Mouse (Mus musculus): ENCODE measurements around the gene Ttc21a. TPM values are rescaled to one million over a fixed set of nuclear protein-coding genes. Genes with fewer than 3 reads are reported as not detected.
A peak's percentile ranks its signal among the peaks of the same experiment; 100 is the strongest.

Gene Ttc21a
- polyA plus RNA-seq, 1 experiment from 2014 or later, result 0.06 TPM

DNA sequence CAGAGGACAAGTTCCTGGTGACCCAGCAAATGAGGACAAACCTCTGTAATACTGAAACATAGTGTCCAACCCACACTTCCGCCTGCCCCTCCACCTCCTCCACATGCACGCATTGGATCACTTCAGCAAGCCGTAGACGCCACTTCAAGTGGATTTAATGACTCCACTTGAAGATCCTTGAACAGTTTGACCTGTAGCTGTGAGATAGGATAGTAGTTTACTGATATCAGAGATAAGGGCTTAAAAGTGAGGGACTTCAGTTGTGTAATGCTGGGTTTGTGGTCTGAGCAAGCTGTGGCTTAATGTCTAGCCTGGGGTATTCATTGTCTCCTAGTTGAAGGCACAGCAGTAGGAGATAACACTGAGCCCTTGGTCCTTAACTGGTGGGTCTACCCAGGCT is 13.9 kb upstream of the Ttc21a start:
- WGBS (ENCODE audit: missing documents), result 95% methylated on average over 4 of the region's 4 CpGs
- Histone ChIP-seq H3K4me3 (ENCODE audit: inconsistent target) (no peak overlapping the region), H3K79me2 (ENCODE audit: inconsistent target) (no peaks in the 10 kb centered on the region), H3K27ac (no peak overlapping the region), H3K36me3 (ENCODE audit: inconsistent target) (peaks cover 63% of the 10 kb centered on the region)

DNA sequence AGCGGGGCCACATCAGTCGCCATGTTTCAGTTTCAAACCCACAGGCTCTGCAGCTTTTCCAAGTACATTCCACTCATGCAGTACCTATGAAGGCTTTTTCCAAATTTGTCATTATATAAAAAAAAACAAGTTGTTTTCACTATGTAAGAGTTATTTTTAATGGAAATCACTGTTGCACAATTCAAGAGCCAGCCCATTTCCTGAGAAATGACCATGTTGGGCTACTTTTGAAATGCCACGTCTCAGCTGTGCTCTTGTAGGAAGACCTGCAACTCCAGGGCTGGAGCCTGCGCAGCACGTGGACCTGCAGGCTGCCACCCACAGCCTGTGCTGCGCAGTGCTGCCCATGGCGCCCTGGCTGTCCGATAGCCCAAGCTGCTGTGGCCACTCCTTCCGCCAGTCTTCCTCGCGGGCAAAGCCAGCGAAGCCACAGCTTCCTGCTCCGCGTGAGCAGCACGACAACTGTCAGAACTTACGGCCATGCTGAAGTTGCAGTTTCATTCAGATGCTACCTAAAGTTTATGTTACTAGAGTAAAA is 12.2 kb upstream of the Ttc21a start:
- Histone ChIP-seq H3K4me3 (ENCODE audit: inconsistent target) (no peak overlapping the region), H3K27ac (peak overlapping the region; percentile 77)
- WGBS (ENCODE audit: missing documents), result 10% methylated on average over 16 of the region's 16 CpGs

DNA sequence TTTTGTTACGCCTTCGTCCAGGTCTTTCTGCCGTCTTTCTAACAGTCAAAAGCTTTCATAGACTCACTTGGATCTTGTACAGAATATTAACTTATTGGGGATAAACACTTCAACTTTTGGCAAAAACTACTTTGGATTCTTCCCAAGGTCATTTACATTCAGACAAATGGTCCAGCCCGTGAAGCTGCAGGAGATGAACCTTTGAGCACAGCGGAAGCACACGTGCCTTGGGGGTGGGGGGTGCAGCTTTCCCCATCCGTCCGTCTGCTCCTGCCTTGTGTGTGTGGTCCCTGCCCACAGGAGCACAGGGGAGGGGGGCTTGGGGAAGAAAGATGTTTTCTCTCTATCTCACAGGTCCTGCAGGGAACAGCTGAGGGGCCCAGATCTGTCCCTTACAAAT is 11.7 kb upstream of the Ttc21a start:
- Histone ChIP-seq H3K27ac (peak overlapping the region; percentile 77), H3K79me2 (ENCODE audit: inconsistent target) (no peaks in the 10 kb centered on the region), H3K4me3 (ENCODE audit: inconsistent target) (no peak overlapping the region), H3K36me3 (ENCODE audit: inconsistent target) (peaks cover 65% of the 10 kb centered on the region)
- WGBS (ENCODE audit: missing documents), result 50% methylated on average over 7 of the region's 8 CpGs

More for the DNA sequence above, 12.2 kb upstream of the Ttc21a start:
- Histone ChIP-seq H3K36me3 (ENCODE audit: inconsistent target) (peaks cover 65% of the 10 kb centered on the region), H3K79me2 (ENCODE audit: inconsistent target) (no peaks in the 10 kb centered on the region)

DNA sequence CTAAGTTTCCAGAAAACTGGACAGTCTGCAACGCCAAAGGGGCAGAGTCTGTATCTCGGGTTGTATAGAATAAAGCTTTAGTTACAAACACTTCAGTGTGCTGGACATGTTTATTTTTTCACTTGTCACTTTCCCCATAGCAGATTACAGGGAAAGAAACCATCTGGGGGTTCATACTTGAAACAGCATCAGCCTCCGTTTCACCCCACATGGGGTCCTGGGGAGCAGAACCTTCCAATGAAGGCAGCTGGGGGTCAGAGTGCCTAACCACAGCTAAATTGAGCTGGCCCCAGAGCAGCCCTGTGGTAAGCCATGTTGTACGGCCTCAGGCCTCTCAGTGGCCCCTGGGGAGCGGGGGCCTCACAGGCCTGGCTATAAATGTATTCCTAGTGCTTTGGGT is 10.9 kb upstream of the Ttc21a start:
- no peaks in the 10 kb centered on the region for H3K79me2 ChIP-seq (ENCODE audit: inconsistent target)
- no peak overlapping the region for H3K27ac ChIP-seq
- peaks cover 64% of the 10 kb centered on the region for H3K36me3 ChIP-seq (ENCODE audit: inconsistent target)
- WGBS (ENCODE audit: missing documents), result 93% methylated on average over 5 of the region's 5 CpGs
- H3K4me3 ChIP-seq (ENCODE audit: inconsistent target), result no peak overlapping the region

DNA sequence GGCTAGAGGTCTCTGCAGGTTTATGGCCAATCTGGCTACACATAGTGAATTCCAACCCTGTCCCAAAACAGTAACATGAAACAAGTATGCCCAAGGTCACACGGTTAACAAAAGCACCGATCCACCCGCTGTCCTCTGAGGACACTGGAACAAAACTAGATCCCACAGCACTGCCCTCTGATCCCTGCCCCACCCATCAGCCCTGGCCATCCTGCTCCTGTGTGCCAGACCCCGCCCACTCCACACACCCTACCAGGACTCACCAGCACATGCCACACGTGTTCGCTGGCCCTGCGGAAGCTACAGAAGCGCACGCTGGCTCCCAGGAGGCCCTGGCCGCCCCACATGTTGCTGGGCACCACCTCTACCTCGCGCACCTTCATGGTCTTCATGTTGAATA is 5.0 kb upstream of the Ttc21a start:
- H3K4me3 ChIP-seq (ENCODE audit: inconsistent target), result no peak overlapping the region
- 94% methylated on average over 12 of the region's 12 CpGs for WGBS (ENCODE audit: missing documents)
- H3K36me3 ChIP-seq (ENCODE audit: inconsistent target), result peaks cover 29% of the 10 kb centered on the region; the same call in 1 of the 2 replicates
- peaks cover 22% of the 10 kb centered on the region; the same call in 1 of the 2 replicates for H3K79me2 ChIP-seq (ENCODE audit: inconsistent target)
- H3K27ac ChIP-seq, result no peak overlapping the region

DNA sequence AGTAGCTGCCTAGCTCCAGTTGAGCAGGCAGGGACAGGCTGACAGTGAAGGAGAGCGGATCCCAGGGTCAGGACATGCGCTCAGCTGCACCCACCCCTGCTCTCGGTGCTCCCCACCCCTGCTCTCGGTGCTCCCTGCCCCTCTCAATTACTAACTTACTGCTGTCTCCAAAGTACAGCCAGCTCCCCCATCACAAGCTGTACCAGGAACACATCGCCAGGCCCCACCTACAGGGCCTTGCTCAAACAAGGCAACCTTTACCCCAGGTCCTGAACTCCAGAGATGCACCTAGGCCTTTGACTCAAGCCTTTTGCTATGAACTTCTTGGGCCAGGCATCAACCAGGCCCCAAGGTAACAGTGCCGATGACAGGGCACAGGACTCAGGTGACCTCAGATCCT is 3.7 kb upstream of the Ttc21a start:
- H3K27ac ChIP-seq, result no peak overlapping the region
- 95% methylated on average over 5 of the region's 6 CpGs for WGBS (ENCODE audit: missing documents)

DNA sequence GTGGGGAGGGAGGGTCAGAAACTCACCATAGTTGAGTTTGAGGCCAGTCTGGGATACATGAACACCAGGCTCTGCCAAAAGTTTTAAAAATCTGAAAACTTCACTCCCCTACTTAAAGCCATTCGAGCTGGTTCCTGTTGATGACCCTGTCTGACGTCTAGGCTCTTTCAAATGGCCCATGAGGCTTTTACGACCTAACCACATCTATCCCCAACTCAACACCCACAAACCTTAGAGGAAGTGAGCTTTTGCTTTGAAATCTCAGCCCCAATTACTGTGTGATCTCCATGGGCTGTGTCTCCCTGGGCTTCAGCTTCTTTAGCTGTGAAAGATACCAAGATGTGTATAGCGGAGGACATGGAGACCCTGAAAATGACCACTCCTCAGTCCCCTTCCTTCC is 1.1 kb downstream of the Ttc21a start:
- 27% methylated on average over 4 of the region's 4 CpGs for WGBS (ENCODE audit: missing documents)

More for the DNA sequence above, 3.7 kb upstream of the Ttc21a start:
- H3K4me3 ChIP-seq (ENCODE audit: inconsistent target), result no peak overlapping the region
- H3K79me2 ChIP-seq (ENCODE audit: inconsistent target), result peaks cover 22% of the 10 kb centered on the region; the same call in 1 of the 2 replicates
- H3K36me3 ChIP-seq (ENCODE audit: inconsistent target), result peaks cover 21% of the 10 kb centered on the region; the same call in 1 of the 2 replicates

DNA sequence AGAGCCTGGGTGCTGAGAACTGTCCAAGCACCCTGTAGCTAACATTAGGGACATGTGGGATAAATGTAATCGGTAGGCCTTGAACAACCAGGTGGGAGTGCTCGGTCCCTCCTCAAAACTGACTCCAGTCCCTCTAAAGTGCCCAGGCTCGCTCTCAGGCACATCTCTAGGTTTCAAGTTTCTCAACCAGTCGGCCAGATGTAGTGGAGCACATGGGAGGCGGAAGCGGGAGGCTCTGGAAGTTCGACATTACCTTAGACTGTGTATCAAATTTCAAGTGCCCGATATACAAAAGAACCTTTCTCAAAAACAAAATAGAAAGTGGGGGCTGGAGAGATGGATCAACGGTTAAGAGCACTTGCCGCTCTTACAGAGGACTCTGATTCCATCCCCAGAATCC is 2.2 kb downstream of the Ttc21a start:
- H3K36me3 ChIP-seq (ENCODE audit: inconsistent target), result no peaks in the 10 kb centered on the region
- H3K4me3 ChIP-seq (ENCODE audit: inconsistent target), result no peak overlapping the region
- 96% methylated on average over 10 of the region's 10 CpGs for WGBS (ENCODE audit: missing documents)
- H3K79me2 ChIP-seq (ENCODE audit: inconsistent target), result peaks cover 19% of the 10 kb centered on the region; the same call in 1 of the 2 replicates
- no peak overlapping the region for H3K27ac ChIP-seq

More for the DNA sequence above, 1.1 kb downstream of the Ttc21a start:
- no peak overlapping the region for H3K4me3 ChIP-seq (ENCODE audit: inconsistent target)
- H3K79me2 ChIP-seq (ENCODE audit: inconsistent target), result peaks cover 22% of the 10 kb centered on the region; the same call in 1 of the 2 replicates
- no peak overlapping the region for H3K27ac ChIP-seq
- H3K36me3 ChIP-seq (ENCODE audit: inconsistent target), result no peaks in the 10 kb centered on the region

DNA sequence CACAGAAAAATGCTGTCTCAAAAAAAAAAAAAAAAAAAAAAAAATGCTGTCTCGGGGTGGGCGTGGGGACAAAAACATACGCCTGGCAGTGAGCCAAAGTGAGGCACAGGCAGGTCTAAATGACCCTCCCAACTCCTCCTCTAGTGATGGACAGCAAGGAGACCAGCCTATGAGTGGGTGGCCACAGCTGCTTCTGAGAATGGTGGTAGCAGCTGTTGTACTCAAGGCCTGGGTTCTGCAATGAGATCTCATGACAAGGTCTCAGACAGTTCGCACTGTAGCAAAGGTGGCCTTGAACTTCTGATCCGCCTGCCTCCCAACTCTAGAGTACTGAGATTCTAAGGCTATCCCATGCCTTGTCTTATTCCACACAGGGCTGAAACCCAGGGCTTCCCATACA is 4.0 kb downstream of the Ttc21a start:
- WGBS (ENCODE audit: missing documents), result 82% methylated on average over 5 of the region's 5 CpGs
- Histone ChIP-seq H3K79me2 (ENCODE audit: inconsistent target) (peaks cover 2% of the 10 kb centered on the region; the same call in 1 of the 2 replicates), H3K27ac (no peak overlapping the region)

DNA sequence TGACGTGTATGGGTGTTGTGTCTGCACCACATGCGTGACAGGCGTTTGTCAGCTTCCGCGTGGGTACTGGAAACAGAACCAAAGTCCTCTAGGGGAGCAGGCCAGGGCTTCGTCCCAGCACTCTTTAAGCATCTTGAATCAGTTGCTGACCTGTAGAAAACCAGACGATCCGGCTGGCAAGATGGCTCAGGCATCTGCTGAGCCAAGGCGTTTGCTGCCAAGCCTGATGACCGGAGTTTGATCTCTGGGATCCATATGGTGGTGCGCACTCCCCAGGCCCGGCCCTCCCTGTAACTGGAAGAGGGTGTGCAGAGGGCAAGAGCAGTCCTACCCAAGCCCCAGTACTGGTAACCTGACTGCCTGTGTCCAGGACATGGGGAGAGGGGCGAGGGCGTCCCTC is 4.5 kb downstream of the Ttc21a start:
- H3K27ac ChIP-seq, result no peak overlapping the region
- no peak overlapping the region for H3K4me3 ChIP-seq (ENCODE audit: inconsistent target)
- 94% methylated on average over 14 of the region's 14 CpGs for WGBS (ENCODE audit: missing documents)
- H3K79me2 ChIP-seq (ENCODE audit: inconsistent target), result no peaks in the 10 kb centered on the region; the same call in 1 of the 2 replicates
- H3K36me3 ChIP-seq (ENCODE audit: inconsistent target), result no peaks in the 10 kb centered on the region

More for the DNA sequence above, 4.0 kb downstream of the Ttc21a start:
- Histone ChIP-seq H3K4me3 (ENCODE audit: inconsistent target) (no peak overlapping the region), H3K36me3 (ENCODE audit: inconsistent target) (no peaks in the 10 kb centered on the region)

DNA sequence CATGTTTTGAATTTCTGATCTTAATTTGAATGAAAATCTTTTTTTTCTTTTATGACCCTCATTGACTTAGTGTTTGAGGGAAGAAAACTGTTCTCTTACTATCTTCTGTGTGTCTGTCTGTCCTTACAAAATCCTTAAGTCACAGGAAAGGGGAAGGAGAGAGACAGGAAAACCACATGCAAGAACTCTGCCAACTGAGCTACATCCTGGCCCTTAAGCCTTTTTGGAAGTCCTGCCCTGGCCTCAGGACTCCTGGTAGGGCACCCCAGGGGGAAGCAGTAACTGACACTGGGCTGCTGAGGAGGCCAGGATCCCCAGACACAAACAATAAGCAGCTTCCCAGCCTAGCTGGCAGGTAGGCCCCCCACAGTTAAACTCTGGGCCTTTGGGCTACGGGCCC is 5.9 kb downstream of the Ttc21a start:
- H3K36me3 ChIP-seq (ENCODE audit: inconsistent target), result no peaks in the 10 kb centered on the region
- peak overlapping the region; percentile 34 for H3K27ac ChIP-seq
- H3K4me3 ChIP-seq (ENCODE audit: inconsistent target), result no peak overlapping the region
- WGBS (ENCODE audit: missing documents), result 10% methylated on average over 1 of the region's 1 CpGs
- H3K79me2 ChIP-seq (ENCODE audit: inconsistent target), result no peaks in the 10 kb centered on the region

DNA sequence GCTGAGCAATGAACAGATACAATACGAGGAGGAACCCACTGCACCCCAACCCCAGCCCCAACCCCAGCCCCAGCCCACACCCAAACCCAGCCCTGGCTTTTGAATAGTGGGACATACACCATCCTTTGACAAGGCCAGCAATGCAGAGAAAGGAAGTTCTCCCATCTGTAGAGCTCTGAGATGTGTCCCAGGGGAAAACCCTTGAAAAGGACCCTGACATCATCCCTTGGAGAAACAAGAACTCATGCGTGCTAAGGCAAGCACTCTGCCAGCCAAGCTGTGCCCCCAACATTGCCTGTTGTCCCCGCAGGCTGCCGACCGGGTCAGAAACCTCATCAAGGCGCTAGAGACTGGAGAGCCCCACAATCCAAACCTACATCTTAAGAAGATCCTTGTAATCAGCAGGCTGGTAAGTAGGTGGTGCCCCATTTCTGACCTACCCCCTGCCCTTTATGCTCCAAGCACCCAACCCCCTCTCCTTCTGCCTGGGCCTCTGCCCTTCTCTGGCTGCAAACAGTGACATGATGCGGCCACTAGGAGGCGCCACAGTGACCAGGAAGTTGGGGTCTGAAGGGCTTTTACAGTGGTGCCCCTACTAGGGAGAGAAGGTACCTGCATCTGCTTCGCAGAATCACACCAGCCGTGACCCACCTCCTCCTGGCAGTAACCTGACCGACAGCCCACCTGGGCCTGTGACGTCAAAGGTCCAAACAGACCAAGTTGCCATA is 7.9 kb downstream of the Ttc21a start:
- no peak overlapping the region for H3K4me3 ChIP-seq (ENCODE audit: inconsistent target)
- 91% methylated on average over 12 of the region's 12 CpGs for WGBS (ENCODE audit: missing documents)

DNA sequence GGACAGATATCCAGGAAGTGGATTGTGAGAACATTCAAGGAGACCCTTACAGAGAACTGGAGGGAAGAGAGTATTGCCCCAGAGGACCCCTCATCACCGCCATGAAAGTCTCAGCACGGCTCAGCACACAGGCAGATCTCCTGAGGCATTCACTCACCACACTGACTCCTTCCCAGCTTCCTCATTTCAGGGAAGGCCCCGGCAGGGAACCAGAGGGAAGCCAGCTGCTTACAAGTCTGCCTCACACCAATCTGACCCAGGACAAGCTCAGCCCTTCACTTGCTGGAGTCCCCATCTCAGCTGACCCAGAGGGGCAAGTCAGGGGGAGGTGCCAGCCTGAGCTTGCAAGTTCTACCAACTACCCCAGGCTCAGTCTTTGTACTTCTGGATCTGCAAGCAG is 11.4 kb downstream of the Ttc21a start:
- no peak overlapping the region for H3K4me3 ChIP-seq (ENCODE audit: inconsistent target)
- WGBS (ENCODE audit: missing documents), result 11% methylated on average over 3 of the region's 3 CpGs
- H3K79me2 ChIP-seq (ENCODE audit: inconsistent target), result no peaks in the 10 kb centered on the region
- no peak overlapping the region for H3K27ac ChIP-seq
- no peaks in the 10 kb centered on the region for H3K36me3 ChIP-seq (ENCODE audit: inconsistent target)

More for the DNA sequence above, 7.9 kb downstream of the Ttc21a start:
- Histone ChIP-seq H3K36me3 (ENCODE audit: inconsistent target) (no peaks in the 10 kb centered on the region), H3K27ac (no peak overlapping the region), H3K79me2 (ENCODE audit: inconsistent target) (no peaks in the 10 kb centered on the region)

DNA sequence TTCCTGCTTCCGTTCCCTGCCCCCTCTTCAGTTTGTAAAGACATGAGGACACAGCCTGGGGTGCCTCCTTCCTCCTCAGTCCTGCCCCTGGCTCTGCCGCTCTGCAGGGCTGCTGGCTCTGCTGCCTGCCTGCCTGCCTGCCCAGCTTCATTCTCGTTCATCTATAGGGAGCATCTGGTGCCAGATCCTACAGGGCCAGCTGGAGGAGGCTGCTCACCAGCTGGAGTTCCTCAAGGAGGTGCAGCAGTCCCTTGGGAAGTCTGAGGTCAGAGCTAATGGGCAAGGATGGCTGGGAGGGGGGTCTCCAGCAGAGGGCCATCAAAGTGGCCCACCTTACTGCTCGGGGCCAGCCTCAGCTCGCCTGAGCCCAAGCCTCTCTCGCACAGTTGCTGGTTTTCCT is 13.0 kb downstream of the Ttc21a start:
- WGBS (ENCODE audit: missing documents), result 92% methylated on average over 6 of the region's 6 CpGs
- Histone ChIP-seq H3K36me3 (ENCODE audit: inconsistent target) (no peaks in the 10 kb centered on the region), H3K4me3 (ENCODE audit: inconsistent target) (no peak overlapping the region), H3K27ac (no peak overlapping the region), H3K79me2 (ENCODE audit: inconsistent target) (no peaks in the 10 kb centered on the region)

DNA sequence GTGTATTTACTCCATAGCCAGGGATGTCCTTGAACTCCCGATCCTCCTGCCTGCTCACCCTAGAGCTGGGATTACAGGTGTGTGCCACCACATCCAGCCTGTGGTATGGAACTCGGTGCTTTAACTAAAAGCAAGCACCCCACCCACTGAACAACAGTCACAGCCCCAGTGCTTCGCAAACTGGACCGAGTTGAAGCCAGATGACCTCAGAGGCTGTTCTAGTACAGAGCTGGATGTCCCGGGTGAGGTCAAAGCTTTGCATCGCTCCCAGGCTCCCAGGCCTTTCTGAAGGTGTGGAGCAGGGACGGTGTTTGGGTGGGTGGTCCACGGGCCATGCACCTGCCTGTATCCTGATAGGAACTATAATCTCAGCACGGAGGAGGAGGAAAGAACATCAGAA is 14.0 kb downstream of the Ttc21a start:
- Histone ChIP-seq H3K79me2 (ENCODE audit: inconsistent target) (no peaks in the 10 kb centered on the region), H3K36me3 (ENCODE audit: inconsistent target) (no peaks in the 10 kb centered on the region), H3K4me3 (ENCODE audit: inconsistent target) (no peak overlapping the region), H3K27ac (no peak overlapping the region)
- 90% methylated on average over 9 of the region's 9 CpGs for WGBS (ENCODE audit: missing documents)

Measured in macrophage (primary cell).